Mouse (Mus musculus): ENCODE measurements around the gene Por.

- TF ChIP-seq POLR2A (IDR thresholded peaks at IDR 0.05; ENCODE audit: low read depth, low read length) (no peak), CTCF (conservative IDR thresholded peaks at IDR 0.05; ENCODE audit: insufficient read depth, insufficient read length, low read depth, low read length) (no peak)
Observed at GRCm38 (mm10) chr5:135738266-135738665, 68.4 kb downstream of the Por start.

All from kidney, adult 2 months (tissue).